Mouse (Mus musculus) forebrain, postnatal 0 days (tissue): Measurements from ENCODE around the gene Sgca. TPM values are rescaled to one million over a fixed set of nuclear protein-coding genes. Genes with fewer than 3 reads are reported as not detected.

ENCODE experiments used
- ATAC-seq: fragments of 200-750 bp; cut with Nextera tagmentation; 2 replicates; pipeline ENCODE4 v1.8.0; 2017; ENCODE audit warnings: mild to moderate bottlenecking, moderate library complexity
- DNase-seq: peaks from one replicate; pipeline ENCODE4 v3.0.0-alpha.2; 2015
- H3K27ac ChIP-seq: fragments of 300-500 bp; sonication (generic); 2 replicates; pipeline ENCODE4 v1.5.1; 2014; ENCODE audit warnings: low read depth, mild to moderate bottlenecking, antibody characterized with exemption, low read length, moderate library complexity, mixed read lengths
- H3K27me3 ChIP-seq: fragments of 300-500 bp; sonication (generic); 2 replicates; pipeline ENCODE4 v1.6.1; 2014; ENCODE audit warnings: mild to moderate bottlenecking, low read length, mixed read lengths; ENCODE audit not compliant: insufficient read depth
- H3K36me3 ChIP-seq: fragments of 300-500 bp; sonication (generic); 2 replicates; pipeline ENCODE4 v1.6.1; 2014; ENCODE audit warnings: mild to moderate bottlenecking, moderate library complexity; ENCODE audit not compliant: insufficient read depth
- H3K4me1 ChIP-seq: fragments of 300-500 bp; sonication (generic); 2 replicates; pipeline ENCODE4 v1.6.1; 2014; ENCODE audit warnings: antibody characterized with exemption; ENCODE audit not compliant: insufficient read depth
- H3K4me2 ChIP-seq: fragments of 300-500 bp; sonication (generic); 2 replicates; pipeline ENCODE4 v1.6.1; 2014; ENCODE audit warnings: low read depth, mild to moderate bottlenecking, moderate library complexity
- H3K4me3 ChIP-seq: fragments of 300-500 bp; sonication (generic); 2 replicates; pipeline ENCODE4 v1.5.1; 2014; ENCODE audit warnings: low read depth, low read length, mixed read lengths
- H3K9ac ChIP-seq: fragments of 300-500 bp; sonication (generic); 2 replicates; pipeline ENCODE4 v1.6.1; 2014; ENCODE audit warnings: mild to moderate bottlenecking
- H3K9me3 ChIP-seq: fragments of 300-500 bp; sonication (generic); 2 replicates; pipeline ENCODE4 v1.6.1; 2016; ENCODE audit warnings: low read length
- CTCF ChIP-seq: sonication (generic); IDR thresholded peaks from 2 replicates; pipeline ENCODE4 v1.5.1; 2016; ENCODE audit warnings: antibody characterized with exemption, control low read depth, low read depth
- WGBS: fragments of 180-500 bp; shearing (Covaris S2); extraction: QIAGEN DNeasy Blood & Tissue Kit; methylation state at CpG from one replicate; pipeline ENCODE4 v1.1.7; 2014; 5-methylcytosine and 5-hydroxymethylcytosine counted together
- polyA plus RNA-seq: library from polyadenylated mRNA; unstranded; fragments of >200 nt; fragmentation: Nextera tagmentation; extraction: Ambion mirVana; gene quantifications from 2 replicates; pipeline ENCODE4 v1.2.1, GENCODE M21; 2015
- total RNA-seq: library from RNA; depleted of rRNA; stranded (reverse); fragments of >200 nt; gene quantifications from 2 replicates; pipeline ENCODE4 v1.2.3, GENCODE M21; 2014

Gene Sgca
- total and polyA plus RNA-seq, 2 experiments from 2014 or later, result 0.13 TPM; not detected in 1

GRCm38 (mm10) chr11:94929599-94929998 lies 46.5 kb downstream of the Sgca start:
- H3K4me2 ChIP-seq, result no peak overlapping the region
- no peak overlapping the region for H3K4me3 ChIP-seq
- DNase-seq, result no peak
- no peaks in the 10 kb centered on the region for H3K36me3 ChIP-seq
- no peaks in the 10 kb centered on the region for H3K4me1 ChIP-seq
- TF ChIP-seq CTCF, result no peak
- no peaks in the 10 kb centered on the region for H3K9me3 ChIP-seq
- 60% methylated on average over 9 of the region's 9 CpGs for WGBS
- ATAC-seq, result no peak
- no peak overlapping the region for H3K27ac ChIP-seq
- no peak overlapping the region for H3K9ac ChIP-seq
- H3K27me3 ChIP-seq, result peaks cover 7% of the 10 kb centered on the region

DNA sequence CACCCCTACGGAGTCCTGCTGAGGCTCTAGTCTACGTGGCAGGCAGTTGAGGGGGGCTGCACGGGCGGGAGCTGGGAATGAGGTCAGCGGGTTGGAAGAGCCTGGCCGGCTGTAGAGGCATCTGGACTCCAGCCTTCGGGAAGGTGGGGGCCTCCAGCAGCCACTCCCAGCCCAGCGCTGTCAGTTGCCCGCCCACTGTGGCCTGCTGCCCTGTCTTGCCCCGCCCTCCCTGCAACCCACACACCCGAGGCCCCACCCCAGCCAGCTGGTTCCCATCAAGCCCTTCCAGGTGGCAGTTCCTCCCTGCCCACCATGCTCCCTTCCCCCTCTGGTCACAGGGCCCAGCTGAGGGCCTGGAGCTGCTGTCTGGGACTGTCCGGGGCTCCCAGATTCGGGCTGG lies 47.3 kb downstream of the Sgca start:
- Histone ChIP-seq H3K27me3 (peaks cover 6% of the 10 kb centered on the region; the same call in 1 of the 2 replicates), H3K4me1 (no peaks in the 10 kb centered on the region), H3K9me3 (no peaks in the 10 kb centered on the region), H3K9ac (no peak overlapping the region), H3K27ac (no peak overlapping the region), H3K36me3 (no peaks in the 10 kb centered on the region), H3K4me2 (no peak overlapping the region), H3K4me3 (no peak overlapping the region)
- WGBS, result 8% methylated on average over 13 of the region's 13 CpGs
- ATAC-seq (peak; percentile 63), DNase-seq (no peak)
- TF ChIP-seq CTCF, result no peak

- no peak overlapping the region for H3K27ac ChIP-seq
- WGBS, result 24% methylated on average over 5 of the region's 5 CpGs
- no peak for TF ChIP-seq CTCF
- no peaks in the 10 kb centered on the region for H3K36me3 ChIP-seq
- DNase-seq (no peak), ATAC-seq (no peak)
- H3K9me3 ChIP-seq, result no peaks in the 10 kb centered on the region
- H3K4me2 ChIP-seq, result no peak overlapping the region
- no peak overlapping the region for H3K4me3 ChIP-seq
- H3K4me1 ChIP-seq, result no peaks in the 10 kb centered on the region
- H3K27me3 ChIP-seq, result peaks cover under 1% of the 10 kb centered on the region; the same call in 1 of the 2 replicates
- H3K9ac ChIP-seq, result no peak overlapping the region
Observed at GRCm38 (mm10) chr11:94927771-94928291, 48.3 kb downstream of the Sgca start.

DNA sequence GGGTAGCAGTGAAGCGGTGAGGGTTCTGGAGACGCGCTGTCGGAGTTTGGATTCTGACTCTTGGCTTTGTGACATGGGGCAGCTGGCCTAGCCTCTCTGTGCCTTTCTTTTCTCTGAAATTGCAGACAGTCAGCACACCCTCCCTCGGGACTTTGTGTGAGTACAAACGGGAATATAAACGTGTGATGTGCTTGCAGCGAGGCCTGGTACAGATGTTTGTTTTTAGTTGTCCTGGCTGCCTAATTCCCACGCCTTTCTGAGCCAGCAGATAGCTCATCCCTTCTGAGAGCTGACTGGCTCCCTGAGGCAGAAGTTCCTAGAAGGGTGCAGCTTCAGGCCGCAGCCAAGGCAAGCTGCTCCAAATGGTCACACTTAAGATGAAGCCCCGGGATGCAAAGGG lies 49.7 kb downstream of the Sgca start:
- Histone ChIP-seq H3K4me3 (no peak overlapping the region), H3K4me1 (no peaks in the 10 kb centered on the region)

GRCm38 (mm10) chr11:94924977-94925376 lies 51.1 kb downstream of the Sgca start:
- no peak for TF ChIP-seq CTCF
- DNase-seq, result no peak
- no peaks in the 10 kb centered on the region for H3K9me3 ChIP-seq
- WGBS, result 93% methylated on average over 4 of the region's 4 CpGs
- no peaks in the 10 kb centered on the region for H3K27me3 ChIP-seq
- H3K4me2 ChIP-seq, result no peak overlapping the region
- no peak overlapping the region for H3K9ac ChIP-seq
- H3K4me3 ChIP-seq, result no peak overlapping the region
- no peak overlapping the region for H3K27ac ChIP-seq
- H3K36me3 ChIP-seq, result no peaks in the 10 kb centered on the region
- no peaks in the 10 kb centered on the region for H3K4me1 ChIP-seq
- ATAC-seq, result no peak

More for the DNA sequence above, 49.7 kb downstream of the Sgca start:
- no peak overlapping the region for H3K9ac ChIP-seq
- no peaks in the 10 kb centered on the region for H3K9me3 ChIP-seq
- no peak for TF ChIP-seq CTCF
- H3K4me2 ChIP-seq, result no peak overlapping the region
- H3K36me3 ChIP-seq, result no peaks in the 10 kb centered on the region
- H3K27ac ChIP-seq, result no peak overlapping the region
- no peaks in the 10 kb centered on the region; the same call in 1 of the 2 replicates for H3K27me3 ChIP-seq
- no peak for DNase-seq
- no peak for ATAC-seq
- 82% methylated on average over 11 of the region's 11 CpGs for WGBS

DNA sequence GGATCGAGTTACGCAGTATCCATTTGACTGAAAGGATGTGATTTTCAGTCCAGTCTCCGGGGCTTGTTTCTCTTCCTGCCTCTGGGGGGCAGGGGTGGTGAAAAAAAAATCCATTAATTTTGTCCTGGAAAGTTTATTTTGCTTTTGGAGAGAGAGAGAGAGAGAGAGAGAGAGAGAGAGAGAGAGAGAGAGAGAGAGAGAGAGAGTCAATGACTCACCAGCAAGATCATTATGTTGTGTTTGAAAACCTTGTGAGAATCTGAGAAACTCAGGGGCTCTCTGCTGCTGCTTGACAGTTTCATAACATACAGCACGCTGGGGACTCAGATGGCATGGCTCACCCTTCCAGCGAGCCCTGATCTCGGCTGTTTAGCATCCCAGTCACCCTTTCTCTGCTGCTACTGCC lies 55.1 kb downstream of the Sgca start:
- 57% methylated on average over 6 of the region's 6 CpGs for WGBS
- no peaks in the 10 kb centered on the region for H3K36me3 ChIP-seq
- no peak for ATAC-seq

DNA sequence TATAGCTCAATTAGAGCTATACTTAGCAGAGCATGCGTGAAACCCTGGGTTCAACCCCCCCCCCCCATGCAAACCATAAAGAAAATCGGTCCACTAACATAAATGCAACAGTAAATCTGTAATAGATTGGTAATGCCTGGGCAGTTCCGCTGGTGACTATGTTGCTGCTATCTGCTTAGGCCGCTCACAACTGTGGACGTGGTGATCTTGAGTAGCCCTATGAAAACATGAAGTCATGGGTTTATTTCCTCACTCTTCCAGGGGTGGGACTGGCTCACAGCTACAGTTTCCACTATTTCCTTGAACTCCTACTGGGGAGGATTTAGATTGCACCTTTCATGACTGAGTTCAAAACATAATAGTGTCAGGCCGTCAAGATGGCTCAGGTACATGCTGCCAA lies 58.4 kb downstream of the Sgca start:
- no peak overlapping the region for H3K27ac ChIP-seq
- ATAC-seq (no peak), DNase-seq (no peak)
- no peak overlapping the region for H3K4me2 ChIP-seq
- H3K27me3 ChIP-seq, result no peaks in the 10 kb centered on the region
- H3K4me3 ChIP-seq, result no peak overlapping the region
- no peaks in the 10 kb centered on the region for H3K4me1 ChIP-seq
- no peaks in the 10 kb centered on the region for H3K36me3 ChIP-seq
- no peaks in the 10 kb centered on the region for H3K9me3 ChIP-seq
- 76% methylated on average over 6 of the region's 6 CpGs for WGBS
- no peak for TF ChIP-seq CTCF
- no peak overlapping the region for H3K9ac ChIP-seq

More for the DNA sequence above, 55.1 kb downstream of the Sgca start:
- Histone ChIP-seq H3K9me3 (no peaks in the 10 kb centered on the region), H3K27me3 (no peaks in the 10 kb centered on the region), H3K4me3 (no peak overlapping the region), H3K27ac (no peak overlapping the region), H3K4me2 (no peak overlapping the region), H3K4me1 (no peaks in the 10 kb centered on the region), H3K9ac (no peak overlapping the region)
- TF ChIP-seq CTCF, result no peak
- DNase-seq, result no peak

DNA sequence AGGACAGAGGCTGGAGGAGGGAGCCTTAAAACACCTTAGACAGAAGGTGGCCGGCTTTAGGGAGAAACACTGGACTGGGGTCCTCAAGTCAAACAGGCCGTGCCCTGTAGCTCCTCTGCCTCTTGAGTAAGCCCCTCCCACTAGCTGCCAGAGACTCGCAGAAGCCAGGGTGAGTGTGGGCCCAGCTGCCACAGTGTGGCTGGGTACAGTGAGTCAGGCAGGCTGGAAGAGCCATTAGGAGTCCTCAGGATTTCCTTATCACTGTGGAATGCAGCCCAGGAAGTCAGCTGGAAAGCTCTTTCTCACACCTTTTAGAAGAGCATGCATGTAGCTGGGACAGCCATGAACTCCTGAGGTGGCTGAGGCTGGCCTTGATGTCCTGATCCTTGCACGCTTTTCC lies 59.6 kb downstream of the Sgca start:
- WGBS, result 41% methylated on average over 4 of the region's 4 CpGs
- no peak overlapping the region for H3K4me2 ChIP-seq
- H3K36me3 ChIP-seq, result no peaks in the 10 kb centered on the region
- H3K9ac ChIP-seq, result no peak overlapping the region
- DNase-seq (no peak), ATAC-seq (no peak)
- no peak for TF ChIP-seq CTCF
- no peak overlapping the region for H3K27ac ChIP-seq
- no peak overlapping the region for H3K4me3 ChIP-seq
- H3K4me1 ChIP-seq, result no peaks in the 10 kb centered on the region
- H3K27me3 ChIP-seq, result no peaks in the 10 kb centered on the region
- H3K9me3 ChIP-seq, result no peaks in the 10 kb centered on the region
